In the genomic region with DNA sequence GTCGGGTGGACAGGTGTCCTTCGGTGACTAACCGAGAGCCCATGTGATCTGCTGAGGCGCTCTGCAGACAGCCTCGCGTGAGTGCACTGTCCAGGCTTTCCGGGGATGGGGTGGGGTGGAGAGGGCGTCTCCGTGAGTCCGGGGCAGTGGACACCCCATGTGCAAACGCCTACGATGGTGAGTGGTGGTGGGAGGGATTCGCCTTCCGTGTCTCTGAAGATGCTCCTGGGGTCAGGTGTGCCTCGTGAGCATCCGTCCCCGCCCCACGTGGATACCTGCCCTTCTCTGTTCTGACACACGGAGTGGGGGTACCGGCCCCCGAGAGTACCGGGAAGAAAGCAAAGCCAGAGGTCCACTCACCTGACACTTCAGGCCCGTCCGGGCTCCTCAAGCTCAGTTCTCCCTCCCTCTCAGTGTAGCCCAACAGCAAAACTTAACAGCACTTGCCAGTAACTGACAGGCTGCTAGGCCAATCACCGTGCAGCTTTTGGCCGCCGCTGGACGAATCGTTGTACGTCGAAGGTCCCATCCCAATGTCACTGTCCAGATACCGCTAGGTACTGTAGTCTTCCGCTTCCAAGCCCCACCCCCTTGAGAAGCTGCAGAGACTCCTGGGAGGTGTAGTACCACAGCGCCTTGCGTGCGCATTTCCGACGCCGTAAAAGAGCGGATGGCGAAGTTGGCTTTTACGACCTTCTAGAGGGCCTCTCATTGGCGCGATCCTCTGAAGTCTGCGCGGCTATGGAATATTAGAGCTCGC, we compare ENCODE assay signal across 8 mouse cellular contexts. TPM values are rescaled to one million over a fixed set of nuclear protein-coding genes. Genes with fewer than 3 reads are reported as not detected.
DNase-seq lines count a peak whose midpoint lies in the region; ATAC-seq and TF ChIP-seq lines count a peak whose summit lies in the region.

A gene (minus strand): TSS at position 591 of the 760 bp plus-strand sequence.

- H3K27me3 ChIP-seq in G1E (ENCODE audit: insufficient read depth, low read length) = no peaks in the 10 kb centered on the region
- no peaks in the 10 kb centered on the region for H3K27me3 ChIP-seq in forebrain, embryonic 16.5 days (replicated peaks; ENCODE audit: control insufficient read depth, insufficient read depth, low read length)
- no peaks in the 10 kb centered on the region for H3K27me3 ChIP-seq in lung, embryonic 14.5 days (ENCODE audit: insufficient read depth, low read length)
- H3K27me3 ChIP-seq in thymus, adult 2 months (ENCODE audit: control insufficient read depth, insufficient read depth, low read length) = no peaks in the 10 kb centered on the region

- H3K27ac ChIP-seq in forebrain, embryonic 16.5 days (ENCODE audit: low read length) = no peak within 1 kb of the TSS
- H3K27ac ChIP-seq in layer of hippocampus, adult 2 months = peak within 1 kb of the TSS; percentile 87
- 0 out of 2 replicates have a peak within 1 kb of the TSS, but pooled peaks have one; percentile 2 for H3K27ac ChIP-seq in lung, embryonic 14.5 days (ENCODE audit: low read depth)
- H3K27ac ChIP-seq in olfactory bulb, adult 2 months (ENCODE audit: insufficient read depth, low read depth, low read length) = no peak within 1 kb of the TSS
- no peak within 1 kb of the TSS for H3K27ac ChIP-seq in thymus, adult 2 months (ENCODE audit: control insufficient read depth, insufficient read depth, low read length)

- under 1% methylated on average over 47 of the region's 47 CpGs for WGBS in forebrain, embryonic 16.5 days
- under 1% methylated on average over 47 of the region's 47 CpGs for WGBS in lung, embryonic 14.5 days
- under 1% methylated on average over 47 of the region's 47 CpGs for WGBS in olfactory bulb, adult 2 months
- under 1% methylated on average over 47 of the region's 47 CpGs for WGBS in thymus, adult 2 months

- peak; percentile 96 for DNase-seq in G1E (ENCODE audit: low spot score)
- DNase-seq in cerebellum, adult 18-20 months = peak; percentile 98 to 100
- DNase-seq in heart, postnatal 36 days = peak; percentile 97 to 99
- peak; percentile 96 to 99 for DNase-seq in layer of hippocampus, adult 2 months (ENCODE audit: low spot score in 2 of 2)
- DNase-seq in lung, embryonic 14.5 days = peak; percentile 100
- DNase-seq in thymus, adult 2 months = peak; percentile 98

- ATAC-seq in G1E (ENCODE audit: extremely low read depth, insufficient number of reproducible peaks, low FRiP score, poor library complexity, severe bottlenecking) = peak; percentile 95
- ATAC-seq in forebrain, embryonic 16.5 days = peak; percentile 100
- ATAC-seq in lung, embryonic 14.5 days (ENCODE audit: insufficient read depth) = peak; percentile 99

- peaks cover 34% of the 10 kb centered on the region for H3K36me3 ChIP-seq in G1E (replicated peaks)
- H3K36me3 ChIP-seq in forebrain, embryonic 16.5 days (ENCODE audit: control insufficient read depth, insufficient read depth) = peaks cover 1% of the 10 kb centered on the region; the same call in 1 of the 2 replicates
- peaks cover 5% of the 10 kb centered on the region; the same call in 1 of the 2 replicates for H3K36me3 ChIP-seq in lung, embryonic 14.5 days (ENCODE audit: insufficient read depth)
- H3K36me3 ChIP-seq in thymus, adult 2 months (ENCODE audit: control insufficient read depth, insufficient read depth, low read length) = peaks cover 2% of the 10 kb centered on the region

- intact Hi-C loops in heart, postnatal 36 days (cut with DNase I) = loop anchor here (5.0 kb wide), 1 partner anchor 184 kb away; a partner anchor contains a TSS

- H3K4me2 ChIP-seq in forebrain, embryonic 16.5 days (ENCODE audit: low read length) = peak within 1 kb of the TSS; percentile 79
- H3K4me2 ChIP-seq in lung, embryonic 14.5 days = peak within 1 kb of the TSS; percentile 83

- no peaks in the 10 kb centered on the region for H3K9me3 ChIP-seq in G1E (replicated peaks)
- H3K9me3 ChIP-seq in forebrain, embryonic 16.5 days (ENCODE audit: control insufficient read depth, low read length) = no peaks in the 10 kb centered on the region
- H3K9me3 ChIP-seq in lung, embryonic 14.5 days (ENCODE audit: low read depth, low read length) = no peaks in the 10 kb centered on the region

- peak within 1 kb of the TSS; percentile 66 for H3K9ac ChIP-seq in forebrain, embryonic 16.5 days (replicated peaks; ENCODE audit: low read depth, low read length)
- H3K9ac ChIP-seq in lung, embryonic 14.5 days = peak within 1 kb of the TSS; percentile 71

- no peak for TF ChIP-seq POLR2A in olfactory bulb, adult 2 months (IDR thresholded peaks at IDR 0.05; ENCODE audit: insufficient read depth, low read depth, low read length)
- TF ChIP-seq POLR2A in thymus, adult 2 months (IDR thresholded peaks at IDR 0.05; ENCODE audit: control insufficient read depth, extremely low read depth, insufficient read depth, low read length, poor library complexity) = peak; percentile 53; the same call in 1 of the 2 replicates

- H3K4me1 ChIP-seq in G1E (ENCODE audit: insufficient read depth, low read depth, low read length) = peaks cover 66% of the 10 kb centered on the region
- H3K4me1 ChIP-seq in forebrain, embryonic 16.5 days (replicated peaks; ENCODE audit: control insufficient read depth, insufficient read depth, low read length) = peaks cover 12% of the 10 kb centered on the region
- H3K4me1 ChIP-seq in lung, embryonic 14.5 days (ENCODE audit: insufficient read depth) = no peaks in the 10 kb centered on the region; the same call in 1 of the 2 replicates
- H3K4me1 ChIP-seq in olfactory bulb, adult 2 months (ENCODE audit: control insufficient read depth, insufficient read depth, low read length) = peaks cover 7% of the 10 kb centered on the region
- peaks cover 9% of the 10 kb centered on the region for H3K4me1 ChIP-seq in thymus, adult 2 months (replicated peaks; ENCODE audit: control insufficient read depth, insufficient read depth, low read length)

- no peak for TF ChIP-seq CTCF in G1E (IDR thresholded peaks at IDR 0.05; ENCODE audit: low read depth, low read length)
- 0 out of 2 replicates have a peak, but pooled peaks have one; percentile 3 for TF ChIP-seq CTCF in layer of hippocampus, adult 2 months (conservative IDR thresholded peaks at IDR 0.05)
- TF ChIP-seq CTCF in lung, embryonic 14.5 days (IDR thresholded peaks at IDR 0.05; ENCODE audit: low read depth) = no peak
- TF ChIP-seq CTCF in olfactory bulb, adult 2 months (IDR thresholded peaks at IDR 0.05; ENCODE audit: insufficient read depth, low read depth, low read length) = no peak
- peak; percentile 38; the same call in 1 of the 2 replicates for TF ChIP-seq CTCF in thymus, adult 2 months (IDR thresholded peaks at IDR 0.05; ENCODE audit: borderline replicate concordance, control insufficient read depth, extremely low read depth, insufficient read depth, low read length, poor library complexity)

- H3K4me3 ChIP-seq in G1E (ENCODE audit: low read depth, low read length) = peak within 1 kb of the TSS; percentile 92
- peak within 1 kb of the TSS; percentile 63 for H3K4me3 ChIP-seq in forebrain, embryonic 16.5 days (replicated peaks; ENCODE audit: low read length)
- H3K4me3 ChIP-seq in layer of hippocampus, adult 2 months = peak within 1 kb of the TSS; percentile 78
- H3K4me3 ChIP-seq in lung, embryonic 14.5 days (ENCODE audit: low read depth, low read length) = peak within 1 kb of the TSS; percentile 72
- H3K4me3 ChIP-seq in olfactory bulb, adult 2 months (ENCODE audit: insufficient read depth, low read depth, low read length) = peak within 1 kb of the TSS; percentile 76
- H3K4me3 ChIP-seq in thymus, adult 2 months (ENCODE audit: control insufficient read depth, insufficient read depth, low read length) = peak within 1 kb of the TSS; percentile 78

RNA-seq across cellular contexts. Expression of the gene that starts here (rescaled TPM):
- total RNA-seq in G1E (2014; fragmentation: Nextera tagmentation) (19.9 and 37.8 TPM in 2 replicates), G1E (2017) (21.5 and 22.3 TPM in 2 replicates)
- 24.2 and 26.0 TPM in 2 replicates for polyA plus RNA-seq in G1E (2012)
- 57.2 and 63.0 TPM in 2 replicates for polyA plus RNA-seq in forebrain, embryonic 16.5 days (2015; fragmentation: Nextera tagmentation; extraction: Ambion mirVana)
- 10 to 100 TPM; 35.5 to 38.8 TPM for total RNA-seq in heart, postnatal 36 days (2021)
- total RNA-seq in layer of hippocampus, adult 2 months (2021) = 10 to 100 TPM; 60.4 to 66.6 TPM
- 18.5 and 22.5 TPM in 2 replicates for polyA plus RNA-seq in lung, embryonic 14.5 days (2014; fragmentation: Nextera tagmentation; extraction: Ambion mirVana)
- not detected in 2 replicates for polyA plus RNA-seq in olfactory bulb, adult 2 months (2012; ENCODE audit: insufficient read depth, insufficient read length, low replicate concordance, missing spikeins)
- polyA plus RNA-seq in thymus, adult 2 months (2012; rRNA removed) = 98.5 and 98.6 TPM in 2 replicates

Comparison
In these comparisons a context has a peak if more than half of its experiments do, and no peak if none do; other contexts are left out.
1. CTCF ChIP-seq: peak in layer of hippocampus, adult 2 months (single experiment) and thymus, adult 2 months (single experiment); none in G1E (single experiment), lung, embryonic 14.5 days (single experiment) and olfactory bulb, adult 2 months (single experiment).
2. H3K27ac ChIP-seq: peak in layer of hippocampus, adult 2 months (single experiment) and lung, embryonic 14.5 days (single experiment); none in forebrain, embryonic 16.5 days (single experiment), olfactory bulb, adult 2 months (single experiment) and thymus, adult 2 months (single experiment).
3. Peak in every context shown above with its lines, with median percentiles within 50 percentile points of each other: ATAC-seq, DNase-seq and H3K4me3 ChIP-seq.